Mouse (Mus musculus): ENCODE results near the gene Pdzk1ip1. TPM values are rescaled to one million over a fixed set of nuclear protein-coding genes. Genes with fewer than 3 reads are reported as not detected.

Pdzk1ip1 gene
- polyA plus RNA-seq, 1 experiment from 2014 or later: 16.2 TPM

- Histone ChIP-seq H3K36me3 (ENCODE audit: control insufficient read depth, insufficient read depth, low read length) (no peaks in the 10 kb centered on the region), H3K9me3 (ENCODE audit: control insufficient read depth, low read length) (no peaks in the 10 kb centered on the region), H3K4me1 (replicated peaks; ENCODE audit: control insufficient read depth, insufficient read depth, low read length) (peaks cover 2% of the 10 kb centered on the region; the same call in 1 of the 2 replicates), H3K9ac (ENCODE audit: low read length) (no peak overlapping the region), H3K27me3 (ENCODE audit: control insufficient read depth, insufficient read depth, low read length) (peaks cover 19% of the 10 kb centered on the region), H3K4me2 (ENCODE audit: low read depth, low read length, severe bottlenecking) (peak overlapping the region; percentile 77; the same call in 1 of the 2 replicates), H3K4me3 (ENCODE audit: low read depth, low read length) (no peak overlapping the region), H3K27ac (ENCODE audit: low read depth, low read length) (0 out of 2 replicates have a peak overlapping the region, but pooled peaks have one; percentile 12)
- ATAC-seq (replicated peaks; ENCODE audit: low FRiP score) (no peak; the same call in 1 of the 2 replicates), DNase-seq (ENCODE audit: low spot score) (peak; percentile 48)
- WGBS: 16% methylated on average over 11 of the region's 11 CpGs
Measured at GRCm38 (mm10) chr4:115096435-115097145, 8.1 kb downstream of the Pdzk1ip1 start.

- under 1% methylated on average over 6 of the region's 6 CpGs for WGBS
- Histone ChIP-seq H3K4me1 (replicated peaks; ENCODE audit: control insufficient read depth, insufficient read depth, low read length) (peaks cover 2% of the 10 kb centered on the region; the same call in 1 of the 2 replicates), H3K27ac (ENCODE audit: low read depth, low read length) (no peak overlapping the region), H3K9me3 (ENCODE audit: control insufficient read depth, low read length) (no peaks in the 10 kb centered on the region), H3K4me2 (ENCODE audit: low read depth, low read length, severe bottlenecking) (peak overlapping the region; percentile 8; the same call in 1 of the 2 replicates), H3K27me3 (ENCODE audit: control insufficient read depth, insufficient read depth, low read length) (peaks cover 19% of the 10 kb centered on the region), H3K4me3 (ENCODE audit: low read depth, low read length) (no peak overlapping the region), H3K9ac (ENCODE audit: low read length) (no peak overlapping the region), H3K36me3 (ENCODE audit: control insufficient read depth, insufficient read depth, low read length) (no peaks in the 10 kb centered on the region)
- ATAC-seq (replicated peaks; ENCODE audit: low FRiP score) (peak; percentile 40), DNase-seq (ENCODE audit: low spot score) (peak; percentile 58)
Measured at GRCm38 (mm10) chr4:115097146-115097496, 8.6 kb downstream of the Pdzk1ip1 start.

- Histone ChIP-seq H3K9me3 (ENCODE audit: control insufficient read depth, low read length) (no peaks in the 10 kb centered on the region), H3K4me1 (replicated peaks; ENCODE audit: control insufficient read depth, insufficient read depth, low read length) (no peaks in the 10 kb centered on the region), H3K9ac (ENCODE audit: low read length) (no peak overlapping the region), H3K4me3 (ENCODE audit: low read depth, low read length) (no peak overlapping the region), H3K4me2 (ENCODE audit: low read depth, low read length, severe bottlenecking) (no peak overlapping the region), H3K27ac (ENCODE audit: low read depth, low read length) (no peak overlapping the region), H3K36me3 (ENCODE audit: control insufficient read depth, insufficient read depth, low read length) (no peaks in the 10 kb centered on the region), H3K27me3 (ENCODE audit: control insufficient read depth, insufficient read depth, low read length) (peaks cover 5% of the 10 kb centered on the region)
- DNase-seq (ENCODE audit: low spot score) (peak; percentile 82), ATAC-seq (replicated peaks; ENCODE audit: low FRiP score) (peak; percentile 57; the same call in 1 of the 2 replicates)
- 41% methylated on average over 6 of the region's 6 CpGs for WGBS
Measured at GRCm38 (mm10) chr4:115101682-115102081, 13.2 kb downstream of the Pdzk1ip1 start.

- Histone ChIP-seq H3K4me1 (replicated peaks; ENCODE audit: control insufficient read depth, insufficient read depth, low read length) (no peaks in the 10 kb centered on the region), H3K9ac (ENCODE audit: low read length) (no peak overlapping the region), H3K27me3 (ENCODE audit: control insufficient read depth, insufficient read depth, low read length) (no peaks in the 10 kb centered on the region), H3K9me3 (ENCODE audit: control insufficient read depth, low read length) (no peaks in the 10 kb centered on the region), H3K4me2 (ENCODE audit: low read depth, low read length, severe bottlenecking) (no peak overlapping the region), H3K4me3 (ENCODE audit: low read depth, low read length) (no peak overlapping the region), H3K36me3 (ENCODE audit: control insufficient read depth, insufficient read depth, low read length) (no peaks in the 10 kb centered on the region), H3K27ac (ENCODE audit: low read depth, low read length) (no peak overlapping the region)
- DNase-seq (ENCODE audit: low spot score): peak; percentile 0
- no peak for ATAC-seq (replicated peaks; ENCODE audit: low FRiP score)
- 72% methylated on average over 4 of the region's 4 CpGs for WGBS
Measured at GRCm38 (mm10) chr4:115103510-115103909, 15.0 kb downstream of the Pdzk1ip1 start.

- Histone ChIP-seq H3K4me2 (ENCODE audit: low read depth, low read length, severe bottlenecking) (no peak overlapping the region), H3K36me3 (ENCODE audit: control insufficient read depth, insufficient read depth, low read length) (no peaks in the 10 kb centered on the region), H3K4me1 (replicated peaks; ENCODE audit: control insufficient read depth, insufficient read depth, low read length) (no peaks in the 10 kb centered on the region), H3K27me3 (ENCODE audit: control insufficient read depth, insufficient read depth, low read length) (no peaks in the 10 kb centered on the region), H3K27ac (ENCODE audit: low read depth, low read length) (no peak overlapping the region), H3K9me3 (ENCODE audit: control insufficient read depth, low read length) (no peaks in the 10 kb centered on the region), H3K9ac (ENCODE audit: low read length) (no peak overlapping the region), H3K4me3 (ENCODE audit: low read depth, low read length) (no peak overlapping the region)
- ATAC-seq (replicated peaks; ENCODE audit: low FRiP score) (no peak), DNase-seq (ENCODE audit: low spot score) (no peak)
- WGBS: 92% methylated on average over 2 of the region's 2 CpGs
Measured at GRCm38 (mm10) chr4:115111167-115111566, 22.7 kb downstream of the Pdzk1ip1 start.

- DNase-seq (ENCODE audit: low spot score): no peak
- H3K4me1 ChIP-seq (replicated peaks; ENCODE audit: control insufficient read depth, insufficient read depth, low read length): no peaks in the 10 kb centered on the region
- no peaks in the 10 kb centered on the region for H3K27me3 ChIP-seq (ENCODE audit: control insufficient read depth, insufficient read depth, low read length)
- no peak overlapping the region for H3K9ac ChIP-seq (ENCODE audit: low read length)
- H3K36me3 ChIP-seq (ENCODE audit: control insufficient read depth, insufficient read depth, low read length): no peaks in the 10 kb centered on the region
- no peak for ATAC-seq (replicated peaks; ENCODE audit: low FRiP score)
- 26% methylated on average over 5 of the region's 5 CpGs for WGBS
- no peak overlapping the region for H3K4me2 ChIP-seq (ENCODE audit: low read depth, low read length, severe bottlenecking)
- H3K4me3 ChIP-seq (ENCODE audit: low read depth, low read length): no peak overlapping the region
- no peak overlapping the region for H3K27ac ChIP-seq (ENCODE audit: low read depth, low read length)
- no peaks in the 10 kb centered on the region for H3K9me3 ChIP-seq (ENCODE audit: control insufficient read depth, low read length)
Measured at GRCm38 (mm10) chr4:115113266-115113665, 24.8 kb downstream of the Pdzk1ip1 start.

GRCm38 (mm10) chr4:115119642-115120041 is 31.1 kb downstream of the Pdzk1ip1 start:
- H3K4me3 ChIP-seq (ENCODE audit: low read depth, low read length): no peak overlapping the region
- H3K4me1 ChIP-seq (replicated peaks; ENCODE audit: control insufficient read depth, insufficient read depth, low read length): no peaks in the 10 kb centered on the region
- H3K27ac ChIP-seq (ENCODE audit: low read depth, low read length): no peak overlapping the region
- DNase-seq (ENCODE audit: low spot score) (no peak), ATAC-seq (replicated peaks; ENCODE audit: low FRiP score) (no peak)
- no peak overlapping the region for H3K9ac ChIP-seq (ENCODE audit: low read length)
- H3K9me3 ChIP-seq (ENCODE audit: control insufficient read depth, low read length): no peaks in the 10 kb centered on the region
- H3K27me3 ChIP-seq (ENCODE audit: control insufficient read depth, insufficient read depth, low read length): no peaks in the 10 kb centered on the region
- no peaks in the 10 kb centered on the region for H3K36me3 ChIP-seq (ENCODE audit: control insufficient read depth, insufficient read depth, low read length)
- WGBS: 84% methylated on average over 3 of the region's 3 CpGs
- H3K4me2 ChIP-seq (ENCODE audit: low read depth, low read length, severe bottlenecking): no peak overlapping the region

- DNase-seq (ENCODE audit: low spot score) (no peak), ATAC-seq (replicated peaks; ENCODE audit: low FRiP score) (no peak)
- no peak overlapping the region for H3K27ac ChIP-seq (ENCODE audit: low read depth, low read length)
- H3K4me3 ChIP-seq (ENCODE audit: low read depth, low read length): no peak overlapping the region
- H3K9me3 ChIP-seq (ENCODE audit: control insufficient read depth, low read length): no peaks in the 10 kb centered on the region
- H3K9ac ChIP-seq (ENCODE audit: low read length): no peak overlapping the region
- 89% methylated on average over 2 of the region's 2 CpGs for WGBS
- H3K36me3 ChIP-seq (ENCODE audit: control insufficient read depth, insufficient read depth, low read length): no peaks in the 10 kb centered on the region
- no peaks in the 10 kb centered on the region for H3K27me3 ChIP-seq (ENCODE audit: control insufficient read depth, insufficient read depth, low read length)
- H3K4me2 ChIP-seq (ENCODE audit: low read depth, low read length, severe bottlenecking): no peak overlapping the region
- no peaks in the 10 kb centered on the region for H3K4me1 ChIP-seq (replicated peaks; ENCODE audit: control insufficient read depth, insufficient read depth, low read length)
Measured at GRCm38 (mm10) chr4:115121162-115121561, 32.7 kb downstream of the Pdzk1ip1 start.

- 83% methylated on average over 5 of the region's 5 CpGs for WGBS
- DNase-seq (ENCODE audit: low spot score): no peak
- H3K9ac ChIP-seq (ENCODE audit: low read length): no peak overlapping the region
Measured at GRCm38 (mm10) chr4:115121608-115122007, 33.1 kb downstream of the Pdzk1ip1 start.

More at GRCm38 (mm10) chr4:115121608-115122007, 33.1 kb downstream of the Pdzk1ip1 start:
- H3K4me3 ChIP-seq (ENCODE audit: low read depth, low read length): no peak overlapping the region
- no peak for ATAC-seq (replicated peaks; ENCODE audit: low FRiP score)
- H3K36me3 ChIP-seq (ENCODE audit: control insufficient read depth, insufficient read depth, low read length): no peaks in the 10 kb centered on the region
- H3K9me3 ChIP-seq (ENCODE audit: control insufficient read depth, low read length): no peaks in the 10 kb centered on the region
- no peaks in the 10 kb centered on the region for H3K4me1 ChIP-seq (replicated peaks; ENCODE audit: control insufficient read depth, insufficient read depth, low read length)
- no peak overlapping the region for H3K27ac ChIP-seq (ENCODE audit: low read depth, low read length)
- H3K4me2 ChIP-seq (ENCODE audit: low read depth, low read length, severe bottlenecking): no peak overlapping the region
- H3K27me3 ChIP-seq (ENCODE audit: control insufficient read depth, insufficient read depth, low read length): no peaks in the 10 kb centered on the region
